Mouse (Mus musculus) ES-E14 (cell line): ENCODE results near the gene Slc23a2. TPM values are rescaled to one million over a fixed set of nuclear protein-coding genes. Genes with fewer than 3 reads are reported as not detected.

ENCODE experiments used
- DNase-seq: peaks from one replicate; pipeline ENCODE4 v3.0.0-alpha.2; 2013; ENCODE audit warnings: low read depth, low spot score
- H3K27ac ChIP-seq: 2 replicates; pipeline ENCODE4 v1.5.1; 2012; ENCODE audit warnings: low read depth, mild to moderate bottlenecking, low read length, moderate library complexity, mixed read lengths; ENCODE audit not compliant: poor library complexity, insufficient read depth, severe bottlenecking
- H3K36me3 ChIP-seq: 2 replicates; pipeline ENCODE4 v1.6.1; 2012; ENCODE audit warnings: mild to moderate bottlenecking, low read length, moderate library complexity, mixed read lengths; ENCODE audit not compliant: control insufficient read depth, poor library complexity, insufficient read depth, severe bottlenecking
- H3K4me1 ChIP-seq, 2 experiments: fragments of 150-350 bp in 1 of 2; sonication (generic) in 1 of 2; 2 replicates each; pipeline ENCODE4 v1.6.1; 2012; ENCODE audit warnings: low read length in 2 of 2, mild to moderate bottlenecking in 1 of 2, mixed read lengths in 1 of 2; ENCODE audit not compliant: control insufficient read depth in 2 of 2, insufficient read depth in 2 of 2, poor library complexity in 1 of 2
- H3K4me3 ChIP-seq, 2 experiments: fragments of 150-350 bp in 1 of 2; sonication (generic) in 1 of 2; 2 replicates each; pipeline ENCODE4 v1.5.1; 2012; ENCODE audit warnings: low read length in 2 of 2, low read depth in 1 of 2, mild to moderate bottlenecking in 1 of 2, mixed read lengths in 1 of 2; ENCODE audit not compliant: insufficient read depth in 1 of 2, poor library complexity in 1 of 2, severe bottlenecking in 1 of 2
- H3K9ac ChIP-seq: 2 replicates; pipeline ENCODE4 v1.6.1; 2012; ENCODE audit warnings: low read depth, mild to moderate bottlenecking, low read length, mixed read lengths; ENCODE audit not compliant: poor library complexity, insufficient read depth, severe bottlenecking
- H3K9me3 ChIP-seq: fragments of 150-350 bp; sonication (generic); 2 replicates; pipeline ENCODE4 v1.6.1; 2012; ENCODE audit warnings: low read depth, mild to moderate bottlenecking, low read length; ENCODE audit not compliant: control insufficient read depth, insufficient read depth
- CHD2 ChIP-seq: IDR thresholded peaks from 2 replicates; pipeline ENCODE4 v1.6.1; 2014; ENCODE audit warnings: mild to moderate bottlenecking, low read depth, low read length, inconsistent platforms
- HCFC1 ChIP-seq: IDR thresholded peaks from 2 replicates; pipeline ENCODE4 v1.6.1; 2012; ENCODE audit warnings: low read length, inconsistent platforms, borderline replicate concordance; ENCODE audit not compliant: insufficient read depth
- MAFK ChIP-seq: IDR thresholded peaks from 2 replicates; pipeline ENCODE4 v1.6.1; 2014; ENCODE audit warnings: mild to moderate bottlenecking, low read depth, low read length, inconsistent platforms; ENCODE audit not compliant: insufficient read depth
- ZC3H11A ChIP-seq: IDR thresholded peaks from 2 replicates; pipeline ENCODE4 v1.6.1; 2012; ENCODE audit warnings: low read depth, mild to moderate bottlenecking, inconsistent platforms, low read length, borderline replicate concordance
- ZNF384 ChIP-seq: IDR thresholded peaks from 2 replicates; pipeline ENCODE4 v1.6.1; 2012; ENCODE audit warnings: low read depth, low read length, inconsistent platforms
- in situ Hi-C, 2 experiments: fragments of 600-800 bp; cut with MboI; formaldehyde crosslinking; loops; one replicate each; pipeline ENCODE4 v1.15.1; 2025; ENCODE audit warnings: low sequenced_read_pairs in 2 of 2, inconsistent platforms in 1 of 2; ENCODE audit not compliant: unreplicated experiment in 2 of 2
- total RNA-seq: library from RNA; depleted of rRNA; stranded (reverse); fragments of 300-350 nt; gene quantifications from 2 replicates; pipeline ENCODE4 v1.2.3, GENCODE M21; 2012

The Slc23a2 gene
- total RNA-seq, 1 experiment = 33.7 TPM

- Histone ChIP-seq H3K9me3 (no peaks in the 10 kb centered on the region), H3K4me3 (peak overlapping the region; percentile 50 to 97), H3K27ac (no peak overlapping the region), H3K9ac (no peak overlapping the region), H3K4me1 (peaks cover 4 to 10% of the 10 kb centered on the region in 2 experiments; a peak in 2 of 4 replicates), H3K36me3 (no peaks in the 10 kb centered on the region)
- no peak for DNase-seq
- in situ Hi-C loops = no loop called here
- TF ChIP-seq ZC3H11A (no peak), CHD2 (no peak), MAFK (no peak), ZNF384 (no peak), HCFC1 (no peak)
Observed at GRCm38 (mm10) chr2:132028107-132028506, 116.8 kb downstream of the Slc23a2 start.

- no peak overlapping the region for H3K4me3 ChIP-seq
- no peak for DNase-seq
- in situ Hi-C loops = no loop called here
- TF ChIP-seq MAFK (no peak), ZC3H11A (no peak), HCFC1 (no peak), ZNF384 (no peak), CHD2 (no peak)
- H3K9me3 ChIP-seq = no peaks in the 10 kb centered on the region
- H3K27ac ChIP-seq = no peak overlapping the region
- no peaks in the 10 kb centered on the region for H3K36me3 ChIP-seq
- peaks cover 4 to 10% of the 10 kb centered on the region in 2 experiments; a peak in 2 of 4 replicates for H3K4me1 ChIP-seq
- H3K9ac ChIP-seq = no peak overlapping the region
Observed at GRCm38 (mm10) chr2:132027366-132027765, 117.5 kb downstream of the Slc23a2 start.

GRCm38 (mm10) chr2:132024028-132024427 is 120.9 kb downstream of the Slc23a2 start:
- in situ Hi-C loops = no loop called here
- no peak overlapping the region for H3K4me3 ChIP-seq
- no peaks in the 10 kb centered on the region for H3K36me3 ChIP-seq
- no peak overlapping the region for H3K9ac ChIP-seq
- peaks cover 0 to 5% of the 10 kb centered on the region in 2 experiments; a peak in 1 of 4 replicates for H3K4me1 ChIP-seq
- DNase-seq = no peak
- no peaks in the 10 kb centered on the region for H3K9me3 ChIP-seq
- H3K27ac ChIP-seq = no peak overlapping the region
- TF ChIP-seq ZNF384 = no peak
- TF ChIP-seq MAFK = no peak
- TF ChIP-seq CHD2 = no peak
- TF ChIP-seq HCFC1 = no peak
- TF ChIP-seq ZC3H11A = no peak

- TF ChIP-seq MAFK (no peak), CHD2 (no peak), HCFC1 (no peak), ZNF384 (no peak), ZC3H11A (no peak)
- no peak for DNase-seq
- H3K4me3 ChIP-seq = no peak overlapping the region
- no peaks in the 10 kb centered on the region for H3K36me3 ChIP-seq
- H3K9ac ChIP-seq = no peak overlapping the region
- no peaks in the 10 kb centered on the region for H3K9me3 ChIP-seq
- H3K4me1 ChIP-seq = peaks cover 0 to 4% of the 10 kb centered on the region in 2 experiments; a peak in 1 of 4 replicates
- in situ Hi-C loops = no loop called here
- H3K27ac ChIP-seq = no peak overlapping the region
Observed at GRCm38 (mm10) chr2:132022621-132023020, 122.3 kb downstream of the Slc23a2 start.

- H3K4me1 ChIP-seq = peaks cover 0 to 2% of the 10 kb centered on the region in 2 experiments; a peak in 1 of 4 replicates
- no peak for DNase-seq
- H3K27ac ChIP-seq = no peak overlapping the region
- TF ChIP-seq ZC3H11A (no peak), CHD2 (no peak), MAFK (no peak), ZNF384 (no peak), HCFC1 (no peak)
- H3K9ac ChIP-seq = no peak overlapping the region
- in situ Hi-C loops = no loop called here
- H3K36me3 ChIP-seq = no peaks in the 10 kb centered on the region
- no peaks in the 10 kb centered on the region for H3K9me3 ChIP-seq
- H3K4me3 ChIP-seq = no peak overlapping the region
Observed at GRCm38 (mm10) chr2:132021616-132022015, 123.3 kb downstream of the Slc23a2 start.
